Mouse (Mus musculus) lung, postnatal 0 days (tissue): ENCODE measurements around the gene Bnc1.

Experiments used
- CTCF ChIP-seq: IDR thresholded peaks from 2 replicates; pipeline ENCODE4 v1.5.1; 2016; ENCODE audit warnings: antibody characterized with exemption, mild to moderate bottlenecking
- EP300 ChIP-seq: IDR thresholded peaks from 2 replicates; pipeline ENCODE4 v1.6.1; 2016; ENCODE audit warnings: antibody characterized with exemption, mild to moderate bottlenecking, control low read depth

- TF ChIP-seq CTCF = no peak
- no peak for TF ChIP-seq EP300
Observed at GRCm38 (mm10) chr7:81974616-81975015, 17.5 kb downstream of the Bnc1 start.
